Mouse (Mus musculus) G1E (cell line): ENCODE measurements around the gene Fgf4.

Experiments
- CTCF ChIP-seq: IDR thresholded peaks from 2 replicates; pipeline ENCODE4 v1.5.1; 2012; ENCODE audit warnings: low read depth, low read length, inconsistent platforms, mixed read lengths
- GATA1 ChIP-seq: IDR thresholded peaks from 2 replicates; pipeline ENCODE4 v1.6.1; 2012; ENCODE audit warnings: borderline replicate concordance, low read length, inconsistent platforms, mixed read lengths

DNA sequence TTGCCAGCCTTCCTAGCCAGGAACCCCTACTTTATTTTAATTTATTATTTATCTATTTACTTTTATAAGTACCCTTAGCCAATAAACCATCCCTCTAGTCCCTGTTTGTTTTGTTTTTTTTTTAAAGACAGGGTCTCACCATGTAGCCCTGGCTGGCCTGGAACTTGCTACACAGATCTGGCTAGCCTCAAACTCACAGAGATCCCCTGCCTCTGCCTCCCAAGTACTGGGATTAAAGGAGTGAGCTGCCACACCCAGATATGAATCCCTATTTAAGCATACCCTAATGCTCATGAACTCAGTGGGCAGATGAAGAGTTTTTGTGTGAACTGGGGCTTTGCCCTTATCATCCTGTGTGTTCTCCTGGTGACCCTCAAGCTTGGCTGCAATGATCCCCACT lies at the start of gene Fgf4:
- no peak for TF ChIP-seq CTCF
- TF ChIP-seq GATA1 = no peak
